Comparison of ENCODE assay signal across 8 mouse cellular contexts in the genomic region with DNA sequence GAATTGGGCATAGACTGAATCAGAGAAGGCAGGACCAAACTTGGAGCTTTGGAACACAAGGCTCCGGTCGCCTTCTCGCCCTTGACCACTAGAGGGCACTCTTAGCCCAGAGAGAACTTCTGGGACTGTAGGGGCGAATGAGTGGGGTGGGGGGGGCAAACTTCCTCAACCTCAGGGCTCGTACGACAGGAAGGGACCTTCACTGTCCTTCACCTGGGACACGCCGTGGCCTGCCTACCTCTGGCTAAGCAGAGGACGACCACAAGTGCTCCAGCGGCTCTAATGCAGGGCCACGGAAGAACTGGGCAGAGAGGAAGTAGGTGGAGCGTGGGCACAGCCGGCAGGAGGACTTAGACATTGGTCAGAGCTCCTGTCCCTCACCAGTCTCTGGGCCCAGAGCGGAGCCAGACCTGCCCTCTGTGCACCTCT. TPM values are rescaled to one million over a fixed set of nuclear protein-coding genes. Genes with fewer than 3 reads are reported as not detected.
DNase-seq lines count a peak whose midpoint lies in the region; ATAC-seq and TF ChIP-seq lines count a peak whose summit lies in the region.

No protein-coding gene starts in this region.

- H3K36me3 ChIP-seq in heart, embryonic 10.5 days = peaks cover 11% of the 10 kb centered on the region; the same call in 1 of the 2 replicates
- peaks cover 12% of the 10 kb centered on the region for H3K36me3 ChIP-seq in kidney, embryonic 15.5 days
- no peaks in the 10 kb centered on the region for H3K36me3 ChIP-seq in liver, embryonic 11.5 days (ENCODE audit: control insufficient read depth, insufficient read depth, low read length)
- no peaks in the 10 kb centered on the region for H3K36me3 ChIP-seq in myocyte (ENCODE audit: control insufficient read depth, insufficient read depth)

- TF ChIP-seq POLR2A in bone marrow, adult 2 months (IDR thresholded peaks at IDR 0.05; ENCODE audit: borderline replicate concordance, control insufficient read depth, low read depth, low read length) = peak; percentile 72; the same call in 1 of the 2 replicates
- peak; percentile 92 for TF ChIP-seq POLR2A in embryonic fibroblast, embryonic 13.5 days (IDR thresholded peaks at IDR 0.05; ENCODE audit: low read depth, low read length)
- TF ChIP-seq POLR2A in myocyte (IDR thresholded peaks at IDR 0.05; ENCODE audit: insufficient read length, low read depth) = peak; percentile 79

- DNase-seq in A20 (ENCODE audit: low read depth, low spot score) = peak; percentile 92
- DNase-seq in heart, embryonic 10.5 days (ENCODE audit: low spot score) = peak; percentile 93
- DNase-seq in liver, embryonic 11.5 days (ENCODE audit: low spot score) = peak; percentile 82
- peak; percentile 80 to 93 for DNase-seq in spleen, postnatal 4 days (ENCODE audit: low spot score in 2 of 2)

- no peaks in the 10 kb centered on the region for H3K9me3 ChIP-seq in heart, embryonic 10.5 days
- H3K9me3 ChIP-seq in kidney, embryonic 15.5 days (replicated peaks) = no peaks in the 10 kb centered on the region
- no peaks in the 10 kb centered on the region for H3K9me3 ChIP-seq in liver, embryonic 11.5 days (ENCODE audit: control insufficient read depth, low read length)

- H3K27me3 ChIP-seq in heart, embryonic 10.5 days (ENCODE audit: insufficient read depth, poor library complexity, severe bottlenecking) = no peaks in the 10 kb centered on the region
- no peaks in the 10 kb centered on the region for H3K27me3 ChIP-seq in kidney, embryonic 15.5 days
- no peaks in the 10 kb centered on the region for H3K27me3 ChIP-seq in liver, embryonic 11.5 days (replicated peaks; ENCODE audit: control insufficient read depth, insufficient read depth, low read length)
- H3K27me3 ChIP-seq in myocyte (ENCODE audit: control insufficient read depth, insufficient read depth, insufficient read length) = no peaks in the 10 kb centered on the region

- peak overlapping the region; percentile 2; the same call in 1 of the 2 replicates for H3K27ac ChIP-seq in bone marrow, adult 2 months (ENCODE audit: control insufficient read depth, insufficient read depth, low read depth, low read length, poor library complexity)
- no peak overlapping the region for H3K27ac ChIP-seq in embryonic fibroblast, embryonic 13.5 days (ENCODE audit: insufficient read depth, low read length)
- H3K27ac ChIP-seq in heart, embryonic 10.5 days = peak overlapping the region; percentile 91
- peak overlapping the region; percentile 67 for H3K27ac ChIP-seq in kidney, embryonic 15.5 days
- H3K27ac ChIP-seq in liver, embryonic 11.5 days (ENCODE audit: low read depth, low read length) = no peak overlapping the region

- peak overlapping the region; percentile 49 for H3ac ChIP-seq in myocyte (ENCODE audit: control insufficient read depth, insufficient read length)

- WGBS in bone marrow, adult 2 months = 0% methylated on average over 14 of the region's 14 CpGs
- under 1% methylated on average over 14 of the region's 14 CpGs for WGBS in heart, embryonic 10.5 days
- under 1% methylated on average over 14 of the region's 14 CpGs for WGBS in kidney, embryonic 15.5 days
- WGBS in liver, embryonic 11.5 days = under 1% methylated on average over 14 of the region's 14 CpGs

- H3K4me2 ChIP-seq in kidney, embryonic 15.5 days = peak overlapping the region; percentile 60
- H3K4me2 ChIP-seq in liver, embryonic 11.5 days = peak overlapping the region; percentile 70
- H3K4me2 ChIP-seq in myocyte (ENCODE audit: low read depth) = peak overlapping the region; percentile 83

- peak; percentile 95 for ATAC-seq in kidney, embryonic 15.5 days (replicated peaks; ENCODE audit: low FRiP score)
- peak; percentile 89 for ATAC-seq in liver, embryonic 11.5 days (replicated peaks; ENCODE audit: low FRiP score)

- H3K4me1 ChIP-seq in bone marrow, adult 2 months (ENCODE audit: control insufficient read depth, insufficient read depth, low read length) = peaks cover 4% of the 10 kb centered on the region
- no peaks in the 10 kb centered on the region for H3K4me1 ChIP-seq in embryonic fibroblast, embryonic 13.5 days (ENCODE audit: control insufficient read depth, insufficient read depth, low read length)
- H3K4me1 ChIP-seq in heart, embryonic 10.5 days = peaks cover 11% of the 10 kb centered on the region
- peaks cover 16% of the 10 kb centered on the region for H3K4me1 ChIP-seq in kidney, embryonic 15.5 days
- peaks cover 5% of the 10 kb centered on the region for H3K4me1 ChIP-seq in liver, embryonic 11.5 days (replicated peaks; ENCODE audit: control insufficient read depth, insufficient read depth, low read length)

- peak overlapping the region; percentile 80 for H3K4me3 ChIP-seq in bone marrow, adult 2 months (replicated peaks; ENCODE audit: control insufficient read depth, low read depth, low read length)
- H3K4me3 ChIP-seq in embryonic fibroblast, embryonic 13.5 days (ENCODE audit: insufficient read depth, low read length) = peak overlapping the region; percentile 34
- peak overlapping the region; percentile 74 for H3K4me3 ChIP-seq in heart, embryonic 10.5 days
- H3K4me3 ChIP-seq in kidney, embryonic 15.5 days (replicated peaks) = peak overlapping the region; percentile 71
- H3K4me3 ChIP-seq in liver, embryonic 11.5 days (ENCODE audit: low read depth, low read length) = peak overlapping the region; percentile 67
- H3K4me3 ChIP-seq in myocyte = peak overlapping the region; percentile 36

- peak overlapping the region; percentile 59 for H3K9ac ChIP-seq in kidney, embryonic 15.5 days
- peak overlapping the region; percentile 70 for H3K9ac ChIP-seq in liver, embryonic 11.5 days (ENCODE audit: low read depth, low read length)

- H3K79me2 ChIP-seq in myocyte (ENCODE audit: control insufficient read depth, insufficient read depth) = peaks cover 10% of the 10 kb centered on the region

- TF ChIP-seq CTCF in bone marrow, adult 2 months (IDR thresholded peaks at IDR 0.05; ENCODE audit: control insufficient read depth, insufficient read depth, low read length) = peak; percentile 88
- peak; percentile 66 for TF ChIP-seq CTCF in embryonic fibroblast, embryonic 13.5 days (IDR thresholded peaks at IDR 0.05; ENCODE audit: borderline replicate concordance, insufficient read depth, low read length)

TF ChIP-seq in myocyte, 11 proteins besides CTCF, POLR2A, EP300 and RAD21:
- TF ChIP-seq MYOD1 (IDR thresholded peaks at IDR 0.05; ENCODE audit: control insufficient read depth in 1 of 3, insufficient read length in 2 of 3, low read depth in 2 of 3) (no peak), SRF (IDR thresholded peaks at IDR 0.05; ENCODE audit: control insufficient read depth, insufficient read length, low read depth) (no peak), POLR2AphosphoS2 (IDR thresholded peaks at IDR 0.05; ENCODE audit: insufficient read length, low read depth) (peak; percentile 73), E2F4 (IDR thresholded peaks at IDR 0.05; ENCODE audit: insufficient read depth) (no peak), TCF3 (IDR thresholded peaks at IDR 0.05; ENCODE audit: insufficient read length, low read depth) (no peak), MYOG (IDR thresholded peaks at IDR 0.05; ENCODE audit: control insufficient read depth in 1 of 3, insufficient read depth in 1 of 3, insufficient read length in 2 of 3, low read depth in 2 of 3) (no peak)

RNA-seq across cellular contexts. Expression of a gene that starts 5.5 kb away (rescaled TPM):
- polyA plus RNA-seq in bone marrow, adult 2 months (2011; ENCODE audit: insufficient read depth, insufficient read length, low replicate concordance, missing spikeins) = 59.5 and 79.3 TPM in 2 replicates
- polyA plus RNA-seq in embryonic fibroblast, embryonic 13.5 days (2011; ENCODE audit: insufficient read length, low read depth, missing spikeins) = 63.1 and 67.2 TPM in 2 replicates
- polyA plus RNA-seq in heart, embryonic 10.5 days (2016; fragmentation: Nextera tagmentation; extraction: Ambion mirVana) = 78.2 and 78.6 TPM in 2 replicates
- 93.6 and 98.5 TPM in 2 replicates for polyA plus RNA-seq in kidney, embryonic 15.5 days (2015; fragmentation: Nextera tagmentation; extraction: Ambion mirVana)
- polyA plus RNA-seq in liver, embryonic 11.5 days (2014; fragmentation: Nextera tagmentation; extraction: Ambion mirVana) = 53.6 and 56.4 TPM in 2 replicates
- 143 TPM for polyA plus RNA-seq in myocyte (2012; fragmentation: generic; extraction: Trizol)

RNA-seq across cellular contexts. Expression of a gene that starts 13.2 kb away (rescaled TPM):
- 4.9 and 8.3 TPM in 2 replicates for polyA plus RNA-seq in bone marrow, adult 2 months (2011; ENCODE audit: insufficient read depth, insufficient read length, low replicate concordance, missing spikeins)
- polyA plus RNA-seq in embryonic fibroblast, embryonic 13.5 days (2011; ENCODE audit: insufficient read length, low read depth, missing spikeins) = 10.1 and 12.0 TPM in 2 replicates
- 17.0 and 18.8 TPM in 2 replicates for polyA plus RNA-seq in heart, embryonic 10.5 days (2016; fragmentation: Nextera tagmentation; extraction: Ambion mirVana)
- polyA plus RNA-seq in kidney, embryonic 15.5 days (2015; fragmentation: Nextera tagmentation; extraction: Ambion mirVana) = 21.3 and 24.7 TPM in 2 replicates
- 15.4 and 18.8 TPM in 2 replicates for polyA plus RNA-seq in liver, embryonic 11.5 days (2014; fragmentation: Nextera tagmentation; extraction: Ambion mirVana)
- 12.1 TPM for polyA plus RNA-seq in myocyte (2012; fragmentation: generic; extraction: Trizol)

Comparison
In these comparisons a context has a peak if more than half of its experiments do, and no peak if none do; other contexts are left out.
1. H3K27ac ChIP-seq: peak in bone marrow, adult 2 months (single experiment), heart, embryonic 10.5 days (single experiment) and kidney, embryonic 15.5 days (single experiment); none in embryonic fibroblast, embryonic 13.5 days (single experiment) and liver, embryonic 11.5 days (single experiment).
2. Peak in every context shown above with its lines, with median percentiles within 50 percentile points of each other: DNase-seq, H3K4me3 ChIP-seq, POLR2A ChIP-seq and H3K4me2 ChIP-seq.